Mouse (Mus musculus): ENCODE measurements at regions not wholly inside any gene's neighbourhood (a gene's known extent, or its start where the extent isn't known, plus 50 kb on each side); places are given as distances from the start of the nearest gene placed in this dataset.

DNA sequence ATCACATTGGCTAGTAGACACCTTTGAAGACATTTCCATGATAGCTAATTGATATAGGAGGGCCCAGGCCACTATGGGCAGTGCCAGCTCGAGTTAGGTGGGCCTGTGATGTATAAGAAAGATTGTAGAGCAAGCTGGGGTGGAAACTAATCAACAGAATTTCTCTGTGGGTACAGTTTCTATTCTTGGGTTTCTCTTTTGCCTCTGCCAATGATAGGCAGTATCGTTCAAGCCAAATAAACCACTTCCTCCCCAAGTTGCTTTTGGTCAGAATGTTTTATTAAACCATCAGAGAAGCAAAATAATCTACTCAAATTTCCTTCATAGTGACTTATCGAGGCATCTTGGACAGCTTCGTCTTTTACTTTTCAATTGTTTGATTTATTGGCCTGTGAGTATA lies 90.3 kb downstream of the Ankrd50 start:
- TF ChIP-seq E2F4 (IDR thresholded peaks at IDR 0.05; ENCODE audit: insufficient read depth) (no peak), TCF12 (IDR thresholded peaks at IDR 0.05; ENCODE audit: insufficient read depth, poor library complexity, severe bottlenecking) (no peak), POLR2A (IDR thresholded peaks at IDR 0.05; ENCODE audit: insufficient read length, low read depth) (no peak), POLR2AphosphoS2 (IDR thresholded peaks at IDR 0.05; ENCODE audit: insufficient read length, low read depth) (no peak), TCF3 (IDR thresholded peaks at IDR 0.05; ENCODE audit: insufficient read length, low read depth) (no peak), MYOG (IDR thresholded peaks at IDR 0.05; ENCODE audit: control insufficient read depth in 1 of 3, insufficient read depth in 1 of 3, insufficient read length in 2 of 3, low read depth in 2 of 3) (no peak), MAX (IDR thresholded peaks at IDR 0.05; ENCODE audit: low read depth) (no peak), REST (IDR thresholded peaks at IDR 0.05; ENCODE audit: insufficient read depth, insufficient read length) (no peak), MYOD1 (IDR thresholded peaks at IDR 0.05; ENCODE audit: control insufficient read depth in 1 of 3, insufficient read length in 2 of 3, low read depth in 2 of 3) (no peak), CEBPB (IDR thresholded peaks at IDR 0.05; ENCODE audit: insufficient read depth, poor library complexity, severe bottlenecking) (no peak), USF1 (IDR thresholded peaks at IDR 0.05; ENCODE audit: low read depth) (no peak), SRF (IDR thresholded peaks at IDR 0.05; ENCODE audit: control insufficient read depth, insufficient read length, low read depth) (no peak)

Data from myocyte (in vitro differentiated cells).